Mouse (Mus musculus) forebrain, embryonic 12.5 days (tissue): Measurements from ENCODE around the gene Tmprss11g. TPM values are rescaled to one million over a fixed set of nuclear protein-coding genes. Genes with fewer than 3 reads are reported as not detected.

Experiments used
- ATAC-seq: fragments of 200-750 bp; cut with Nextera tagmentation; 2 replicates; pipeline ENCODE4 v1.8.0; 2017; ENCODE audit warnings: moderate TSS enrichment; ENCODE audit not compliant: low FRiP score
- H3K27ac ChIP-seq: fragments of 300-500 bp; sonication (generic); 2 replicates; pipeline ENCODE4 v1.5.1; 2016; ENCODE audit warnings: mild to moderate bottlenecking
- H3K27me3 ChIP-seq: fragments of 300-500 bp; sonication (generic); 2 replicates; pipeline ENCODE4 v1.6.1; 2016; ENCODE audit warnings: mild to moderate bottlenecking
- H3K36me3 ChIP-seq: fragments of 300-500 bp; sonication (generic); replicated peaks from 2 replicates; pipeline ENCODE4 v1.6.1; 2016; ENCODE audit warnings: mild to moderate bottlenecking
- H3K4me1 ChIP-seq: fragments of 300-500 bp; sonication (generic); 2 replicates; pipeline ENCODE4 v1.6.1; 2016
- H3K4me2 ChIP-seq: fragments of 300-500 bp; sonication (generic); 2 replicates; pipeline ENCODE4 v1.6.1; 2016; ENCODE audit warnings: mild to moderate bottlenecking, moderate library complexity
- H3K4me3 ChIP-seq: fragments of 300-500 bp; sonication (generic); replicated peaks from 2 replicates; pipeline ENCODE4 v1.5.1; 2016; ENCODE audit warnings: mild to moderate bottlenecking
- H3K9ac ChIP-seq: fragments of 300-500 bp; sonication (generic); 2 replicates; pipeline ENCODE4 v1.6.1; 2016; ENCODE audit warnings: mild to moderate bottlenecking
- H3K9me3 ChIP-seq: fragments of 300-500 bp; sonication (generic); 2 replicates; pipeline ENCODE4 v1.6.1; 2016
- WGBS: fragments of 180-500 bp; shearing (Covaris S2); methylation state at CpG from one replicate; pipeline ENCODE4 v1.1.7; 2016; 5-methylcytosine and 5-hydroxymethylcytosine counted together
- polyA plus RNA-seq: library from polyadenylated mRNA; unstranded; fragments of >200 nt; fragmentation: Nextera tagmentation; extraction: Ambion mirVana; gene quantifications from 2 replicates; pipeline ENCODE4 v1.2.1, GENCODE M21; 2016

Gene Tmprss11g
- polyA plus RNA-seq, result not detected in 2 replicates

GRCm38 (mm10) chr5:86518500-86518899, at the start of gene Tmprss11g:
Gene Tmprss11g (minus strand): TSS chr5:86518600.
- Histone ChIP-seq H3K36me3 (no peaks in the 10 kb centered on the region), H3K4me2 (no peak within 1 kb of the TSS), H3K4me1 (no peaks in the 10 kb centered on the region), H3K27me3 (no peaks in the 10 kb centered on the region), H3K9me3 (no peaks in the 10 kb centered on the region), H3K27ac (no peak within 1 kb of the TSS), H3K9ac (no peak within 1 kb of the TSS), H3K4me3 (no peak within 1 kb of the TSS)
- no peak for ATAC-seq
- WGBS, result 86% methylated on average over 9 of the region's 9 CpGs

GRCm38 (mm10) chr5:86546693-86547092, 28.3 kb upstream of the Tmprss11g start:
- Histone ChIP-seq H3K4me1 (no peaks in the 10 kb centered on the region), H3K27me3 (no peaks in the 10 kb centered on the region), H3K27ac (no peak overlapping the region), H3K36me3 (no peaks in the 10 kb centered on the region), H3K4me3 (no peak overlapping the region), H3K9ac (no peak overlapping the region), H3K4me2 (no peak overlapping the region), H3K9me3 (no peaks in the 10 kb centered on the region)
- no peak for ATAC-seq
- WGBS, result 92% methylated on average over 2 of the region's 2 CpGs

GRCm38 (mm10) chr5:86540601-86541000, 22.2 kb upstream of the Tmprss11g start:
- WGBS, result 86% methylated on average over 3 of the region's 3 CpGs

GRCm38 (mm10) chr5:86528725-86529124, 10.3 kb upstream of the Tmprss11g start:
- ATAC-seq, result no peak
- H3K36me3 ChIP-seq, result no peaks in the 10 kb centered on the region
- no peak overlapping the region for H3K4me2 ChIP-seq
- no peak overlapping the region for H3K27ac ChIP-seq
- no peaks in the 10 kb centered on the region for H3K4me1 ChIP-seq
- no peak overlapping the region for H3K9ac ChIP-seq
- no peak overlapping the region for H3K4me3 ChIP-seq
- no peaks in the 10 kb centered on the region for H3K27me3 ChIP-seq
- WGBS, result 59% methylated on average over 2 of the region's 2 CpGs
- no peaks in the 10 kb centered on the region for H3K9me3 ChIP-seq

More at GRCm38 (mm10) chr5:86540601-86541000, 22.2 kb upstream of the Tmprss11g start:
- no peak overlapping the region for H3K9ac ChIP-seq
- H3K4me1 ChIP-seq, result no peaks in the 10 kb centered on the region
- no peak overlapping the region for H3K4me3 ChIP-seq
- no peaks in the 10 kb centered on the region for H3K36me3 ChIP-seq
- H3K27me3 ChIP-seq, result no peaks in the 10 kb centered on the region
- no peak overlapping the region for H3K27ac ChIP-seq
- H3K4me2 ChIP-seq, result no peak overlapping the region
- no peaks in the 10 kb centered on the region for H3K9me3 ChIP-seq
- ATAC-seq, result no peak

GRCm38 (mm10) chr5:86511538-86511937, 6.9 kb downstream of the Tmprss11g start:
- Histone ChIP-seq H3K9ac (no peak overlapping the region), H3K9me3 (no peaks in the 10 kb centered on the region), H3K4me2 (no peak overlapping the region), H3K36me3 (no peaks in the 10 kb centered on the region), H3K4me3 (no peak overlapping the region), H3K4me1 (no peaks in the 10 kb centered on the region), H3K27ac (no peak overlapping the region), H3K27me3 (no peaks in the 10 kb centered on the region)
- 28% methylated on average over 5 of the region's 5 CpGs for WGBS
- ATAC-seq, result no peak

GRCm38 (mm10) chr5:86493453-86493852, 24.9 kb downstream of the Tmprss11g start:
- Histone ChIP-seq H3K4me3 (no peak overlapping the region), H3K4me1 (no peaks in the 10 kb centered on the region), H3K36me3 (no peaks in the 10 kb centered on the region), H3K9ac (no peak overlapping the region), H3K27ac (no peak overlapping the region), H3K27me3 (no peaks in the 10 kb centered on the region), H3K4me2 (no peak overlapping the region), H3K9me3 (no peaks in the 10 kb centered on the region)
- WGBS, result 83% methylated on average over 1 of the region's 1 CpGs
- no peak for ATAC-seq

- Histone ChIP-seq H3K4me1 (no peaks in the 10 kb centered on the region), H3K27me3 (no peaks in the 10 kb centered on the region), H3K4me2 (no peak overlapping the region), H3K9me3 (no peaks in the 10 kb centered on the region), H3K9ac (no peak overlapping the region), H3K4me3 (no peak overlapping the region), H3K27ac (no peak overlapping the region), H3K36me3 (no peaks in the 10 kb centered on the region)
- no peak for ATAC-seq
- WGBS, result 74% methylated on average over 2 of the region's 2 CpGs
Measured at GRCm38 (mm10) chr5:86482562-86482961, 35.8 kb downstream of the Tmprss11g start.

GRCm38 (mm10) chr5:86482031-86482430, 36.4 kb downstream of the Tmprss11g start:
- H3K4me2 ChIP-seq, result no peak overlapping the region
- no peaks in the 10 kb centered on the region for H3K9me3 ChIP-seq
- ATAC-seq, result no peak
- WGBS, result 77% methylated on average over 1 of the region's 1 CpGs
- no peaks in the 10 kb centered on the region for H3K27me3 ChIP-seq
- no peak overlapping the region for H3K27ac ChIP-seq
- H3K4me3 ChIP-seq, result no peak overlapping the region
- H3K4me1 ChIP-seq, result no peaks in the 10 kb centered on the region
- H3K9ac ChIP-seq, result no peak overlapping the region
- no peaks in the 10 kb centered on the region for H3K36me3 ChIP-seq

- Histone ChIP-seq H3K9ac (no peak overlapping the region), H3K36me3 (no peaks in the 10 kb centered on the region), H3K9me3 (no peaks in the 10 kb centered on the region), H3K27ac (no peak overlapping the region), H3K4me3 (no peak overlapping the region), H3K4me1 (no peaks in the 10 kb centered on the region), H3K4me2 (no peak overlapping the region), H3K27me3 (no peaks in the 10 kb centered on the region)
- WGBS, result 85% methylated on average over 9 of the region's 9 CpGs
- ATAC-seq, result no peak
Measured at GRCm38 (mm10) chr5:86473859-86474258, 44.5 kb downstream of the Tmprss11g start.

- no peak within 1 kb of the TSS for H3K4me2 ChIP-seq
- H3K9ac ChIP-seq, result no peak within 1 kb of the TSS
- no peaks in the 10 kb centered on the region for H3K36me3 ChIP-seq
- 81% methylated on average over 4 of the region's 4 CpGs for WGBS
- no peak within 1 kb of the TSS for H3K27ac ChIP-seq
- no peaks in the 10 kb centered on the region for H3K4me1 ChIP-seq
- no peak within 1 kb of the TSS for H3K4me3 ChIP-seq
- H3K9me3 ChIP-seq, result no peaks in the 10 kb centered on the region
- no peaks in the 10 kb centered on the region for H3K27me3 ChIP-seq
- no peak for ATAC-seq
Measured at GRCm38 (mm10) chr5:86468890-86469289, 49.5 kb downstream of the Tmprss11g start, which contains the start of gene Tmprss11a. Gene Tmprss11a (minus strand): TSS chr5:86468990.

GRCm38 (mm10) chr5:86439306-86439705, 79.1 kb downstream of the Tmprss11g start:
- Histone ChIP-seq H3K27ac (no peak overlapping the region), H3K27me3 (no peaks in the 10 kb centered on the region), H3K9ac (no peak overlapping the region), H3K36me3 (no peaks in the 10 kb centered on the region), H3K4me2 (no peak overlapping the region), H3K4me1 (no peaks in the 10 kb centered on the region), H3K9me3 (no peaks in the 10 kb centered on the region), H3K4me3 (no peak overlapping the region)
- WGBS, result 68% methylated on average over 2 of the region's 2 CpGs
- ATAC-seq, result no peak

GRCm38 (mm10) chr5:86438548-86438947, 79.9 kb downstream of the Tmprss11g start:
- no peak for ATAC-seq
- Histone ChIP-seq H3K4me1 (no peaks in the 10 kb centered on the region), H3K27me3 (no peaks in the 10 kb centered on the region), H3K27ac (no peak overlapping the region), H3K4me2 (no peak overlapping the region), H3K4me3 (no peak overlapping the region), H3K9me3 (no peaks in the 10 kb centered on the region), H3K36me3 (no peaks in the 10 kb centered on the region), H3K9ac (no peak overlapping the region)
